Mouse (Mus musculus): Measurements from ENCODE around the gene 2310007B03Rik. TPM values are rescaled to one million over a fixed set of nuclear protein-coding genes. Genes with fewer than 3 reads are reported as not detected.
"Not testable (repeated sequence)": the region's sequence is repeated elsewhere in the genome, so short reads cannot be mapped to it uniquely, and the experiment has no call there.

Gene 2310007B03Rik
- not detected in 2 replicates for polyA plus RNA-seq (2014; fragmentation: Nextera tagmentation; extraction: Ambion mirVana)

- no peak within 1 kb of the TSS for H3K4me2 ChIP-seq (ENCODE audit: low read depth, low read length)
- H3K4me1 ChIP-seq (ENCODE audit: control insufficient read depth, insufficient read depth, low read length), result no peaks in the 10 kb centered on the region
- H3K27me3 ChIP-seq (ENCODE audit: control insufficient read depth, insufficient read depth, low read length), result no peaks in the 10 kb centered on the region
- ATAC-seq (ENCODE audit: low read depth), result no peak
- H3K9me3 ChIP-seq (ENCODE audit: control insufficient read depth, low read length), result no peaks in the 10 kb centered on the region
- H3K27ac ChIP-seq (ENCODE audit: low read depth, low read length), result no peak within 1 kb of the TSS
- no peaks in the 10 kb centered on the region for H3K36me3 ChIP-seq (ENCODE audit: control insufficient read depth, insufficient read depth, low read length)
- no peak within 1 kb of the TSS for H3K9ac ChIP-seq (replicated peaks; ENCODE audit: low read depth, low read length)
- no peak within 1 kb of the TSS for H3K4me3 ChIP-seq (ENCODE audit: low read depth, low read length)
- WGBS, result 84% methylated on average over 8 of the region's 8 CpGs
Observed at GRCm38 (mm10) chr1:93160501-93161133, at the start of gene 2310007B03Rik. Gene 2310007B03Rik, minus strand, starts transcription at chr1:93160948.

- Histone ChIP-seq H3K27me3 (ENCODE audit: control insufficient read depth, insufficient read depth, low read length) (no peaks in the 10 kb centered on the region), H3K4me2 (ENCODE audit: low read depth, low read length) (no peak overlapping the region), H3K4me1 (ENCODE audit: control insufficient read depth, insufficient read depth, low read length) (no peaks in the 10 kb centered on the region), H3K36me3 (ENCODE audit: control insufficient read depth, insufficient read depth, low read length) (no peaks in the 10 kb centered on the region), H3K4me3 (ENCODE audit: low read depth, low read length) (no peak overlapping the region), H3K9ac (replicated peaks; ENCODE audit: low read depth, low read length) (no peak overlapping the region), H3K9me3 (ENCODE audit: control insufficient read depth, low read length) (no peaks in the 10 kb centered on the region), H3K27ac (ENCODE audit: low read depth, low read length) (no peak overlapping the region)
- peak; percentile 52; the same call in 1 of the 2 replicates for ATAC-seq (ENCODE audit: low read depth)
- 27% methylated on average over 9 of the region's 9 CpGs for WGBS
Observed at GRCm38 (mm10) chr1:93210213-93210641, 49.5 kb upstream of the 2310007B03Rik start.

- WGBS, result 82% methylated on average over 4 of the region's 4 CpGs
Observed at GRCm38 (mm10) chr1:93207536-93208064, 46.9 kb upstream of the 2310007B03Rik start.

GRCm38 (mm10) chr1:93206277-93206970 is 45.7 kb upstream of the 2310007B03Rik start:
- Histone ChIP-seq H3K9me3 (ENCODE audit: control insufficient read depth, low read length) (no peaks in the 10 kb centered on the region), H3K4me3 (ENCODE audit: low read depth, low read length) (no peak overlapping the region), H3K4me2 (ENCODE audit: low read depth, low read length) (no peak overlapping the region), H3K4me1 (ENCODE audit: control insufficient read depth, insufficient read depth, low read length) (no peaks in the 10 kb centered on the region), H3K9ac (replicated peaks; ENCODE audit: low read depth, low read length) (no peak overlapping the region), H3K36me3 (ENCODE audit: control insufficient read depth, insufficient read depth, low read length) (no peaks in the 10 kb centered on the region), H3K27ac (ENCODE audit: low read depth, low read length) (no peak overlapping the region), H3K27me3 (ENCODE audit: control insufficient read depth, insufficient read depth, low read length) (no peaks in the 10 kb centered on the region)
- WGBS, result 67% methylated on average over 12 of the region's 12 CpGs
- ATAC-seq (ENCODE audit: low read depth), result no peak; the same call in 1 of the 2 replicates

More at GRCm38 (mm10) chr1:93207536-93208064, 46.9 kb upstream of the 2310007B03Rik start:
- H3K4me3 ChIP-seq (ENCODE audit: low read depth, low read length), result no peak overlapping the region
- ATAC-seq (ENCODE audit: low read depth), result no peak
- no peak overlapping the region for H3K27ac ChIP-seq (ENCODE audit: low read depth, low read length)
- no peaks in the 10 kb centered on the region for H3K27me3 ChIP-seq (ENCODE audit: control insufficient read depth, insufficient read depth, low read length)
- H3K9me3 ChIP-seq (ENCODE audit: control insufficient read depth, low read length), result no peaks in the 10 kb centered on the region
- H3K9ac ChIP-seq (replicated peaks; ENCODE audit: low read depth, low read length), result no peak overlapping the region
- no peaks in the 10 kb centered on the region for H3K36me3 ChIP-seq (ENCODE audit: control insufficient read depth, insufficient read depth, low read length)
- H3K4me1 ChIP-seq (ENCODE audit: control insufficient read depth, insufficient read depth, low read length), result no peaks in the 10 kb centered on the region
- no peak overlapping the region for H3K4me2 ChIP-seq (ENCODE audit: low read depth, low read length)

- Histone ChIP-seq H3K4me1 (ENCODE audit: control insufficient read depth, insufficient read depth, low read length) (no peaks in the 10 kb centered on the region), H3K27me3 (ENCODE audit: control insufficient read depth, insufficient read depth, low read length) (no peaks in the 10 kb centered on the region), H3K9ac (replicated peaks; ENCODE audit: low read depth, low read length) (no peak overlapping the region), H3K4me3 (ENCODE audit: low read depth, low read length) (no peak overlapping the region), H3K4me2 (ENCODE audit: low read depth, low read length) (no peak overlapping the region), H3K27ac (ENCODE audit: low read depth, low read length) (no peak overlapping the region), H3K9me3 (ENCODE audit: control insufficient read depth, low read length) (no peaks in the 10 kb centered on the region), H3K36me3 (ENCODE audit: control insufficient read depth, insufficient read depth, low read length) (no peaks in the 10 kb centered on the region)
- 84% methylated on average over 3 of the region's 3 CpGs for WGBS
- ATAC-seq (ENCODE audit: low read depth), result no peak
Observed at GRCm38 (mm10) chr1:93197916-93198315, 37.2 kb upstream of the 2310007B03Rik start.

- H3K27me3 ChIP-seq (ENCODE audit: control insufficient read depth, insufficient read depth, low read length); H3K27ac ChIP-seq (ENCODE audit: low read depth, low read length); H3K4me3 ChIP-seq (ENCODE audit: low read depth, low read length); H3K4me2 ChIP-seq (ENCODE audit: low read depth, low read length); ATAC-seq (ENCODE audit: low read depth); H3K9ac ChIP-seq (replicated peaks; ENCODE audit: low read depth, low read length); H3K36me3 ChIP-seq (ENCODE audit: control insufficient read depth, insufficient read depth, low read length); H3K9me3 ChIP-seq (ENCODE audit: control insufficient read depth, low read length); H3K4me1 ChIP-seq (ENCODE audit: control insufficient read depth, insufficient read depth, low read length): not testable (repeated sequence)
- WGBS, result 96% methylated on average over 2 of the region's 2 CpGs
Observed at GRCm38 (mm10) chr1:93197454-93197853, 36.7 kb upstream of the 2310007B03Rik start.

- Histone ChIP-seq H3K9ac (replicated peaks; ENCODE audit: low read depth, low read length) (no peak overlapping the region), H3K27ac (ENCODE audit: low read depth, low read length) (no peak overlapping the region), H3K4me2 (ENCODE audit: low read depth, low read length) (no peak overlapping the region), H3K4me3 (ENCODE audit: low read depth, low read length) (no peak overlapping the region), H3K9me3 (ENCODE audit: control insufficient read depth, low read length) (no peaks in the 10 kb centered on the region), H3K4me1 (ENCODE audit: control insufficient read depth, insufficient read depth, low read length) (no peaks in the 10 kb centered on the region), H3K27me3 (ENCODE audit: control insufficient read depth, insufficient read depth, low read length) (no peaks in the 10 kb centered on the region), H3K36me3 (ENCODE audit: control insufficient read depth, insufficient read depth, low read length) (no peaks in the 10 kb centered on the region)
- WGBS, result 89% methylated on average over 3 of the region's 3 CpGs
- no peak for ATAC-seq (ENCODE audit: low read depth)
Observed at GRCm38 (mm10) chr1:93194961-93195360, 34.2 kb upstream of the 2310007B03Rik start.

GRCm38 (mm10) chr1:93190726-93191305 is 30.1 kb upstream of the 2310007B03Rik start:
- H3K9ac ChIP-seq (replicated peaks; ENCODE audit: low read depth, low read length), result no peak overlapping the region
- 3% methylated on average over 17 of the region's 17 CpGs for WGBS
- no peaks in the 10 kb centered on the region for H3K36me3 ChIP-seq (ENCODE audit: control insufficient read depth, insufficient read depth, low read length)
- H3K9me3 ChIP-seq (ENCODE audit: control insufficient read depth, low read length), result no peaks in the 10 kb centered on the region
- H3K27ac ChIP-seq (ENCODE audit: low read depth, low read length), result no peak overlapping the region
- no peak; the same call in 1 of the 2 replicates for ATAC-seq (ENCODE audit: low read depth)
- no peaks in the 10 kb centered on the region for H3K27me3 ChIP-seq (ENCODE audit: control insufficient read depth, insufficient read depth, low read length)
- no peaks in the 10 kb centered on the region for H3K4me1 ChIP-seq (ENCODE audit: control insufficient read depth, insufficient read depth, low read length)
- no peak overlapping the region for H3K4me3 ChIP-seq (ENCODE audit: low read depth, low read length)
- H3K4me2 ChIP-seq (ENCODE audit: low read depth, low read length), result no peak overlapping the region

All from neural tube, embryonic 14.5 days (tissue).